Mouse (Mus musculus) ES-CJ7 (cell line): ENCODE data around the gene Smcp.

Experiments
- DNase-seq: peaks from one replicate; pipeline ENCODE4 v3.0.0; 2011; ENCODE audit warnings: low read depth, low spot score

The Smcp gene

DNA sequence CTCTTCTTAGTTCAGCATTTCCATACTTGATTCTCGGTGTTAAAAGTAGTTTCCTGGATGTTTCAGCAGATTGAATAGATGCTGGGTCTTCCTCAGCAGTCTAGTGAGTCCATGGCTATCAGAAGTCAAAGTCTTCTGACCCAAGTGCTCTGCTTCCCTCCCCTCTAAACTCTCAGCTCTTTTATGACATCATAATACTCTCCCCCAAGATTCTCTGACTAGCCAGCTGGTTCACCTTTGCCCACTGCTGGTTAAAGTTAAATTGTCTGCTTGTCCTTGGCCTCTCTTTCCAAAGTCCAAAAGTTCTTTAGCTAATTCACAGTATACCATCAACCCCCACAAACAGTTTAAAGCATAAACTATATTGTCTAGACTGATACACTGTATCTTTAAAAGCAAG is at the start of gene Smcp:
Gene Smcp, minus strand, starts transcription at position 140 of the 400 bp plus-strand sequence.
- DNase-seq, result no peak

DNA sequence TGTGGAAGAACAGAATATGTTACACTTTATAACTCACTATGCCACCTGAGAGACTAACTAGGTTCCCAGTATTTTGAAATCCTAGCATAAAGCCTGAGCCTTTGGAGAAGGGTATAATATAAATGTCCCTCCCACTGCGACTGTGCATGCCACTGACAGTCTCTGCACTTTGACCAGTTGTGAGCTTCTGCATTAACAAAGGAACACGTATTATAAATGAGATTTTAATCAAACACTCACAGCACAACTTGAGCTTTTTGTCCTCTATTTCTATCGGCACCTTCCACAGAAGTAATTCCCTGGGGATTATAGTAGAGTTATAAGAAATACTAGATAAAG is 49.8 kb upstream of the Smcp start:
- no peak for DNase-seq

DNA sequence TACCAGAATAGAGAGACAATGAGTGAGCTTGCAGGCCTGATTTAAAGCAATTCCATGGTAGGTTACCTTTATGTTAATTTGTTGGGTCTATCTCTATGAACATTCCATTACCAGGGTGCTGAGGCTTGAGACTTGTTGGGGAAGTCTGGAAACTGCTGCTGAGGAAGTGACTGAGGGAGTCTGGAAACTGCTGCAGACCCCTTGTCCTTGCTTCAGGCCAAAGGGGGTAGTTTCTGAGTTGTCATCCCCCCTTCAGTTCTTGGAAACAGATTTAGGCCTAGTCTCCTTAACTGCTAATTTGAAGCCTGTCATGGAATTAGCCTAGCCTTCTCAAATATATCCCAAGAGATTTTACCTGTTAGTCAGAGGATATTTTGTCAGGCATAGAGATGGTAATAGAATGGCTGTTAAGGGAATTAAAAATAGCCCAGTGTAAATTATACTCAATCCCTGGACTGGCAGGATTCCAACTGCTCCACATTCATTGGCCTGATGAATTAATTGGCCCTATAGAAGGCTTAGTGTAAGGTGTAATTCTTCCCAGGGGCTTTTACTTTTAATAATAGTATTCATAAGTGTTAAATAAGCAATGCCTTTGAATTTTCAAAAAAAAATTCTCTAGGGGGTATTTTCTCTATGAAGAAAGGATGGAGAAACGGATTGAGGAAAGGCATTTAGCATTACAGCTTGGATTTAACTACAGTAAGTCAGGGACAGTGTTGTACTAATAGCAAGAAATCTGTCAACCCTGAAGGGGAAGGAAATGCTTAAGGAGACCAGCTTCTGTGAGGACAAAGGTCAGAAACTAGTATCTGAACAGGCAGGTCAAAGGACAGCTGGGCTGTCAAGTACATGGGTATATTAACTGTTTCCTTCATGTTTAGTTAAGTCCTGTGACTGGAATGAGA is 49.2 kb upstream of the Smcp start:
- DNase-seq, result no peak

GRCm38 (mm10) chr3:92621560-92621959 is 32.8 kb upstream of the Smcp start, which contains the start of gene Lce6a:
TSS of gene Lce6a (minus strand) at chr3:92621660.
- no peak for DNase-seq

DNA sequence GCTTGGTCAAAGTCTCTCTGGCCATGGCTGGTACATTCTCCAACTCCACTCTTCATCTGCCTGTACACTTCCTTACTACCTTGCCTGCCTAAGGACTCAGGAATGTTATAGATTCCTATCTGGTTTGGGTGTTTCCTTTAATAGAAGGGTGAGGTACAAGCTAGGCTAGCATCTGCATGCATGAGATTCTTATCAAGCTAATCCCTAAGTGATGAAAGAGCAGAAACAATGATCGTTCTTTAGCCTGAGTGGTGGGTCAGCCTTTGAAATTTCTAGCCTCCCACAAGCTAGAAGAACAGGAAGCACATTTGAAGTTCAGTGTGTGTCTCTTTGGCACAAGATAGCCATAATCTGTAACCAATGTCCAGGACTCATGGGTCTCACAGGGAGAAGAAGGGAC is 21.0 kb upstream of the Smcp start:
- no peak for DNase-seq

DNA sequence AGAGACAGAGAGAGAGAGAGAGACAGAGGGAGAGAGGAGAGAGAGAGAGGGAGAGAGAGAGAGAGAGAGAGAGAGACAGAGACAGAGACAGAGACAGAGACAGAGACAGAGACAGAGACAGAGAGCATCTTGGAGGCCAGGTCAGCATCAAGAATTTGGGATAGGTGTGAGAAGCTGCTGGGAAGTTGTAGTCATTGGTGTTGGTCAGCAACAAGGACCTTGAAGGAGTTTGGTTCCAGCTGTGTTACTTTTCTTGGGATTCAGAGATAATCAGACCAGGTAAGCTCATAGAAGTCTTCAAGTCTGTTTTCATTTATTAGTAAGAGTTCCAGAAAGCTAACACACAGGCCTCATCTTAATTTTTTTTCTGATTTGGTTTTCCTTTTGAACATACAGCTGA is 18.6 kb upstream of the Smcp start, which contains the start of gene 2210017I01Rik:
Gene 2210017I01Rik, minus strand, starts transcription at position 101 of the 400 bp plus-strand sequence.
- no peak for DNase-seq

GRCm38 (mm10) chr3:92602169-92602568 is 13.4 kb upstream of the Smcp start:
- peak; percentile 30 for DNase-seq

- no peak for DNase-seq
Observed at GRCm38 (mm10) chr3:92600456-92600855, 11.7 kb upstream of the Smcp start.

DNA sequence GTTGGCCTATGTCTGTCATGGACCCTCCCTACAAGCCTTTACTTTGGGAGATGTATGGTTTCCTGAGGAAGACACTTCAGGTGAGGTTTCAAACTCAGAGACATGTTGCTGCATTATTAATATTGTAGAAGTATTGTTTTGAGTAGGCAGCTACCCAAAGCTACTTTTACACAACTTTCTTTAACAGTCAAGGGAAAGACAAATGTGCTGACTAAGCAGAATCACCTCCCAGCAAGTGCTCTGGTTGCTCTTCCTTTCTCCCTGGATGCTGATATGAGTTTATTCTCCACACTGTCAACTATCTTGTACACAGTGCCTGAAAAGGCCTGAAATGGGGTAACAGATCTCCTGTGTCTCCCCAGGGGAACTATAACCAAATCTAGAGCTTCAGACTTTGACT is 11.2 kb upstream of the Smcp start:
- DNase-seq, result no peak

GRCm38 (mm10) chr3:92598429-92598828 is 9.6 kb upstream of the Smcp start:
- DNase-seq, result no peak

DNA sequence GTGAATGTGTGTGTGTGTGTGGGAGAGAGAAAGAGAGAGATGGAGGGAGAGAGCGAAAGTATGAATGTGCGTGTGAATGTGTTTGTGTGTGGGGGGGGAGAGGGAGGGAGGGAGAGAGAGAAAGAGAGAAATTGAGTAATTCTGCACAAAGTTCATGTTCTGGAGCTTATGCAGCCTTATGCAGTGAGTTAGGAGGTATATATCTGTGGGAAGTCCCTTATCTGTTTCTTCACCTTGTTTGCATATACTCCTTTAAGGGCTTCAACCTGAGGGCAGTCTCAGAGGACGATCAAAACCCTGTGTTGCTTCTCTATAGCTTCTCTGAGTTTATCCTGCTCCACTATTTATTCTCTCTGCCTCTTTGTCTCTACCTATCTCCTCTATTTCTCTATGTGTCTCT is 1.6 kb downstream of the Smcp start:
- no peak for DNase-seq

DNA sequence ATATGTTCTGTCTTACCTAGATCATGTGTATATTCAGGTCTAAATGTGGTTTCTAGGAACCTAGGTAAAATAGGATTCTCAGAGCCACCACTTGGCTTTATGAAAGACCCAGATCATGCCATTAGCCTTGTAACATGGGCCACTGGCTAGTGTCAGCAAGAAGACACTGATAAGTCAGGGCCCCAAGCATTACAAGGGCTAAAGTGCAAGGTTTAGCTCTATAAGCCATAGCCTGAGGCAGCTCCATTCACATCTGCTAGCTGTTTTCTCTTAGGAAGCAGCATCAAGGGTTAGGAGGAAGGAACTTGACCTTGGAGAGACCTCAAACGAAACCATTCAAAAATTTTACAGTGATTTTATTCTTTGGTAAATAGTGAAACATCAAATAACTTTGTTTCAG is 3.7 kb downstream of the Smcp start:
- no peak for DNase-seq

DNA sequence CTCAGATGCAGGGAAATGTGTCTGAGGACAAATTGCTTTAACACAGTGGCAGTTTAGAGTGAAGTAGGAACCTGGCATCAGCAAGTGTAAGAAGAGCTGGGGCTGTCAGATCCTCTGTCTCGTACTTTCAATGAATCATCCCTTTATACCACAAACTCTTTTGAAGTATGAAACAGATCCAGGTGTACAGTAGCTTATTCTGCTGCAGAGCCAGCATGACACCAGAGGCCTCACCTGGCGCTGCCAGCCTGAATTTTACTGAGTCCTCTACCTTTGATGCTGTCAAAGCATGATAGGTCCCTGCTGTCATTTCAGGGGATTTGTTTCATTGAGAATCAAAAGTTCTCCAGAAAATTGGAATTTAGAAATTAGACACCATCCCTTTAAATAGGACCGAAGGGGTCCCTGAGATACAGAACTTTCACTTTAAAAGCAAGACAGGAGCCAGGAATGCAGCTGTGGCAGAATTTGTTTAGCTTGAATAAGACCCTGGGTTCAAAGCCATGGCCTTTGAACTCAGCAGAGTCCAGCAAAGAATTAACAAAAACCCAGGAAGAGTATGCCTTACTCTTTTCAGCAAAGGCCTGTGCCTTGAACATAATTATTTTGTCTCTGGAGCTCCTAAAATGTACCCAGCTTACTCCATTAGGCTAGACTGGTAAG is 5.5 kb downstream of the Smcp start:
- DNase-seq, result no peak

DNA sequence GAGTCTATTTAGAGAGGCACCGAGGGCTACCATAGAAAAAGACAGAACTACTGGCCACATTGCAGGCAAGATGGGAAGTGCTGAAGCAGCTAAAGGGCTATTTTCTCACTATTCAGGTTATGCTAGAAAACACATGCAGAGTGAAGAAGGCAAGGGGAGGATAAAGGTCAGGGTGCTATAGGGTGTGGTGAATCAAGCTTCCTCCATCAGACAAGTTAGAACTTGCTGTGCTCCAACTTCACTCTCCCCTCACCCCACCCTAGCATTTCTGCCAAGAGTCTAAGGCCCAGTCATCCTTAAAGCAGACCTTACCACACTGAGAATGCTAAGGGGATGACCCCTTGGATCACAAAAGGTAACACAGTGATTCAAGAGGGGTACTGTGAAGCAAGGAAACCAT is 9.3 kb downstream of the Smcp start:
- no peak for DNase-seq

DNA sequence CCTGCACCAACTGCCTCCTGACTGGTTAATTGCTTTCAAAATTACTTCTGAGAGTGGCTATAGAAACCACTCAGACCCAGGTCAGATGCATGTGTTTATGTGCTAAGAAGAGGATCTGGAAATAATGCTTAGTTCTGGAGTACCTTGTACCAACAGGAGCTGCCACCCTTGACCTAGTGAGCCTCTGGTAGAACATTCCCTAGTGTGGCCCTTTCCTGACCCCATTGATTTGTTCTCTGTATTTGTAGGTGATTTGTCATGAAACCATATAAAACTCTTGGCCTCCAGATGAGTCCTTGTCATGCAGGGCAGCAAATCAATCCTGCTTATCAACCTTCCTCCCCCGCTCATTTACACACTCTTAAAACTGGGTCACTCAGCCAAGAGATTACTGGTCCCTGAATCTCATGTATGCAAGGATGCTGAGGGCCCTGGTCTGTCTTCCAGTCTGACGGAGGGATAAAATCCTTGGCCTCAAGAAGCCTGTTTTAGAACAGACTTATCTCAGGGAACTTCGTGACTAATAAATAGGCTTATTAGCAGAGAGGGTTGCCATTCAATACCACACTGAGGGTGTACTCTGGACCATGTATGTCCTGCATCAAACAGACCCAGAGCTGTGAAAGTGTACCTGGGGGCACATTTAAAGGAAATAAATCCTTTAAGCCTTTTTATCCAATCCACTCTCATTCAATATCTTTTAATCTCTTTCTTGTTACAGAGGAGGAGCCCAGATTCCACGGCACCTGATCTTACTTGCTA is 10.0 kb downstream of the Smcp start:
- no peak for DNase-seq

DNA sequence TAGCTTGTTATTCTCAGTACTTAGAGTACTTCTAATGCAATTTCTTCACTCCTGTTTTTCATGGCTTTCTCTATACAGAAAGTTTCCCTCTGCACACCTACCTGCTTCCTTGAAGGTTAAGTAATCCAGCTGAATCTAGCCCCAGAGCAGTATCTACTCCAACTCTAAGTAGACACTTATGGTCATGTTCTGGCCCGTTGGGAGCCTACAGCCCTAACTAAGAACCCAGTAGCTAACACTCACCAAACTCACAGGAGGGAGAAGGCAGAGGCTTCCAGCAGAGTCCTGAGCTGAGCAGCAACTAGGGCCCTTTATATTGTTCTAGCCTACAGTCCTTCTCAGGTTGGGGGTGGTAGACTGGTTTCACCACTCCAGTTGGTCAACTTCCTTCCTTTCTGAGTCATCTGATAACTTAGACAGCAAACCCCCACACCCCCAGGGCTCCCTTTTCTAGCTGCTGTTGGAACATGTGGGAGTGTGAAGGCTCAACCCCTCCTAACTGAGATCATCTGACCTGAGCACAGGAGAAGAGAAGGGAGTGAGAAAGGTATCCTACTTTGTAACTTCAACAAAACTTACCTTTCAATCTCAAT is 15.3 kb downstream of the Smcp start, which contains the start of gene Ivl:
Gene Ivl, minus strand, starts transcription at position 287 of the 593 bp plus-strand sequence.
- DNase-seq, result no peak

- DNase-seq, result no peak
Observed at GRCm38 (mm10) chr3:92572514-92573155, 16.2 kb downstream of the Smcp start.

GRCm38 (mm10) chr3:92568752-92569151 is 20.0 kb downstream of the Smcp start:
- no peak for DNase-seq

DNA sequence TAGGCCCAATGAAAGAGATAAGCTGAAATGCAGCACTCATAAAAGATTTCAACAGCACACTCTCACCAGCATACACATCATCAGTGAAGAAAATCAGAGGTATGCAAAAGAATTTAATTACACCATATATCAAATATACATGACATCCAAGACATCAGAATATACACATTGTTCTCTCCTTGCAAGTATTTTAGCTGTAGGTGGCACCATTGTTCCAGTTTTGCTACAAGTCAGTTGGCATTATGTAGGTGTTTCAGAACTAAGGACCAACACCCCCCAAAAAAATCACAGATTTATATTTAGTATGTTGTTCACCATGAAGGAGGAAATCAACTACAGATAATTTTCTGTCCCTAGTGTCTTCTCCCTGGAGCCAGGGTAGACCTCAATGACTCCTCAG is 23.4 kb downstream of the Smcp start:
- no peak for DNase-seq

- DNase-seq, result no peak
Observed at GRCm38 (mm10) chr3:92534411-92534810, 54.4 kb downstream of the Smcp start, which contains the start of gene 2310046K23Rik. TSS of gene 2310046K23Rik (minus strand) at chr3:92534511.
